Mouse (Mus musculus): ENCODE measurements at regions not wholly inside any gene's neighbourhood (a gene's known extent, or its start where the extent isn't known, plus 50 kb on each side); places are given as distances from the start of the nearest gene placed in this dataset.

DNA sequence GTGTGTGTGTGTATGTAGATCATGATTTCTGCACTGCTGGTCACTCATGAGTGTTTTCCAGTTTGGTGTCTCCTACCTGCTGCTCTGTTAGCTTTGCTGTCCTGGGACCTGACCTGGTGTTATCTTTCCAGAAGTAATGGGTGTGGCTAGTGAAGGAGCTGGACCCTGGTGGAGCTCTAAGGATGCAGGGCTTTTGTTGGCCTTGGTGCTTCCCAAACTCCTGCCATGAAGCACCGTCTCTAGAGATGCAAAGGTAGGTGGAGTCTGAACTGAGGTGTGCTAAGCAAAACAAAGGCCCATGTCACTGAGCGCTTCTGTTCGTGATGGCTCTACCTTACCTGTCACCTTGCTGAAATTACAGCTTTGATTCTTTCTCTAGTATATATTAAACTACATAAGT, 96.6 kb upstream of the Sulf2 start:
- ATAC-seq (ENCODE audit: low read depth) = no peak

GRCm38 (mm10) chr2:166251421-166251820, 96.0 kb upstream of the Sulf2 start:
- H3K9me3 ChIP-seq (ENCODE audit: control insufficient read depth, low read length) = no peaks in the 10 kb centered on the region
- H3K36me3 ChIP-seq (ENCODE audit: control insufficient read depth, insufficient read depth, low read length) = no peaks in the 10 kb centered on the region
- H3K4me2 ChIP-seq (ENCODE audit: low read depth, low read length) = no peak overlapping the region
- ATAC-seq (ENCODE audit: low read depth) (no peak), DNase-seq (ENCODE audit: low spot score) (no peak)
- H3K27ac ChIP-seq (replicated peaks; ENCODE audit: low read depth, low read length) = no peak overlapping the region
- no peak overlapping the region for H3K9ac ChIP-seq (ENCODE audit: low read depth, low read length)
- 35% methylated on average over 5 of the region's 5 CpGs for WGBS
- no peaks in the 10 kb centered on the region for H3K27me3 ChIP-seq (replicated peaks; ENCODE audit: control insufficient read depth, insufficient read depth, low read length)
- 0 out of 2 replicates have a peak, but pooled peaks cover 7% of the 10 kb centered on the region for H3K4me1 ChIP-seq (ENCODE audit: control insufficient read depth, insufficient read depth, low read length)
- H3K4me3 ChIP-seq (ENCODE audit: low read depth, low read length) = no peak overlapping the region

More for the DNA sequence above, 96.6 kb upstream of the Sulf2 start:
- H3K27me3 ChIP-seq (replicated peaks; ENCODE audit: control insufficient read depth, insufficient read depth, low read length) = no peaks in the 10 kb centered on the region
- no peak overlapping the region for H3K4me2 ChIP-seq (ENCODE audit: low read depth, low read length)
- H3K9ac ChIP-seq (ENCODE audit: low read depth, low read length) = no peak overlapping the region
- H3K4me1 ChIP-seq (ENCODE audit: control insufficient read depth, insufficient read depth, low read length) = 0 out of 2 replicates have a peak, but pooled peaks cover 8% of the 10 kb centered on the region
- 93% methylated on average over 3 of the region's 3 CpGs for WGBS
- DNase-seq (ENCODE audit: low spot score) = no peak
- H3K9me3 ChIP-seq (ENCODE audit: control insufficient read depth, low read length) = 0 out of 2 replicates have a peak, but pooled peaks cover 3% of the 10 kb centered on the region
- no peak overlapping the region for H3K4me3 ChIP-seq (ENCODE audit: low read depth, low read length)
- H3K36me3 ChIP-seq (ENCODE audit: control insufficient read depth, insufficient read depth, low read length) = no peaks in the 10 kb centered on the region
- H3K27ac ChIP-seq (replicated peaks; ENCODE audit: low read depth, low read length) = no peak overlapping the region

DNA sequence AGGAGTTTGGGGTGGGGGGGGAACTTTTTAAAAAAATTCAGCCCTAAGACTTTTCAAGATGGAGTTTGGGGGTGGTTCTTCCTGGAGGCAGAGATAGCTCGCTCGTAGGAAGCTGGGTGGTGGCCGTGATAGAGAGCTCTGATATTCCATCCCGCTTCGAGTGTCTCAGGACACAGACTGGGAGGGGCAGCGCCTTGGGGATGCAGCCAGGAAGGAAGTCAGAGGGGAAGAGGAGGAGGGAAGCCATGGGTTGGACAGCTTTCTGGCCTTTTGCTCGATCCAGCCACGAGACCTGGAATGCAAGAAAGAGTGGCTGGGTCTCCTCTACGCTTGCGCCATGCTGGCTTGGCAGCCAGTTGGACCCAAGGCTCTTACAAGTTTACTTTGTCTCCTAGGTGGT, 95.1 kb upstream of the Sulf2 start:
- ATAC-seq (ENCODE audit: low read depth) (no peak), DNase-seq (ENCODE audit: low spot score) (no peak)
- no peak overlapping the region for H3K4me2 ChIP-seq (ENCODE audit: low read depth, low read length)
- no peak overlapping the region for H3K9ac ChIP-seq (ENCODE audit: low read depth, low read length)
- no peaks in the 10 kb centered on the region for H3K36me3 ChIP-seq (ENCODE audit: control insufficient read depth, insufficient read depth, low read length)
- no peak overlapping the region for H3K27ac ChIP-seq (replicated peaks; ENCODE audit: low read depth, low read length)
- no peaks in the 10 kb centered on the region for H3K27me3 ChIP-seq (replicated peaks; ENCODE audit: control insufficient read depth, insufficient read depth, low read length)
- no peaks in the 10 kb centered on the region for H3K9me3 ChIP-seq (ENCODE audit: control insufficient read depth, low read length)
- WGBS = 88% methylated on average over 10 of the region's 10 CpGs
- 0 out of 2 replicates have a peak, but pooled peaks cover 3% of the 10 kb centered on the region for H3K4me1 ChIP-seq (ENCODE audit: control insufficient read depth, insufficient read depth, low read length)
- H3K4me3 ChIP-seq (ENCODE audit: low read depth, low read length) = no peak overlapping the region

GRCm38 (mm10) chr2:166249338-166249950, 94.0 kb upstream of the Sulf2 start:
- H3K4me3 ChIP-seq (ENCODE audit: low read depth, low read length) = no peak overlapping the region
- H3K4me2 ChIP-seq (ENCODE audit: low read depth, low read length) = no peak overlapping the region
- H3K4me1 ChIP-seq (ENCODE audit: control insufficient read depth, insufficient read depth, low read length) = 0 out of 2 replicates have a peak, but pooled peaks cover 3% of the 10 kb centered on the region
- H3K27me3 ChIP-seq (replicated peaks; ENCODE audit: control insufficient read depth, insufficient read depth, low read length) = no peaks in the 10 kb centered on the region
- peak; percentile 26; the same call in 1 of the 2 replicates for ATAC-seq (ENCODE audit: low read depth)
- WGBS = 31% methylated on average over 7 of the region's 7 CpGs
- no peak overlapping the region for H3K9ac ChIP-seq (ENCODE audit: low read depth, low read length)
- no peaks in the 10 kb centered on the region for H3K36me3 ChIP-seq (ENCODE audit: control insufficient read depth, insufficient read depth, low read length)
- no peak overlapping the region for H3K27ac ChIP-seq (replicated peaks; ENCODE audit: low read depth, low read length)
- DNase-seq (ENCODE audit: low spot score) = no peak
- H3K9me3 ChIP-seq (ENCODE audit: control insufficient read depth, low read length) = no peaks in the 10 kb centered on the region

GRCm38 (mm10) chr2:166246401-166247189, 91.1 kb upstream of the Sulf2 start:
- no peak overlapping the region for H3K4me3 ChIP-seq (ENCODE audit: low read depth, low read length)
- H3K4me2 ChIP-seq (ENCODE audit: low read depth, low read length) = no peak overlapping the region
- ATAC-seq (ENCODE audit: low read depth) = no peak
- DNase-seq (ENCODE audit: low spot score) = no peak
- H3K27ac ChIP-seq (replicated peaks; ENCODE audit: low read depth, low read length) = no peak overlapping the region
- H3K9ac ChIP-seq (ENCODE audit: low read depth, low read length) = no peak overlapping the region
- H3K36me3 ChIP-seq (ENCODE audit: control insufficient read depth, insufficient read depth, low read length) = no peaks in the 10 kb centered on the region
- no peaks in the 10 kb centered on the region for H3K27me3 ChIP-seq (replicated peaks; ENCODE audit: control insufficient read depth, insufficient read depth, low read length)
- 0 out of 2 replicates have a peak, but pooled peaks cover 3% of the 10 kb centered on the region for H3K4me1 ChIP-seq (ENCODE audit: control insufficient read depth, insufficient read depth, low read length)
- WGBS = 71% methylated on average over 17 of the region's 17 CpGs
- no peaks in the 10 kb centered on the region for H3K9me3 ChIP-seq (ENCODE audit: control insufficient read depth, low read length)

DNA sequence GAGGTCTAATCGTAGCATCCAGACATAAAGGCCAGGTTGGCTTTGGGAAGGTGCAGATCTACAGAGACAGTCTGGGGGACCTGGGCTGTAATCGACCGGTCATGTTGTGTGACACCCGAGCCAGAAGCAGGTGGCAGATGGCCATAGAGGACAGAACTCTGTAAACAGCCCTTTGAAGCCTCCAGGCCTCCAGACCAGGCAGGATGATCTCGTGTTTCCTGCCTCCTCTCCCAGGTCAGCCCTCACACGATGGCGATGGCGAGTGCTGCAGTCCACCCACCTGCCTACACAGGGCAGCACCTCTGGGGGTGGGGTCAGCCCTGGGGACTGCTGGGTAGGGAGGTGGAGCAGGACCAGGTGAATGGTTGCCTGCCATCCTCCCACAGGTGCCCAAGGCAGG, 89.8 kb upstream of the Sulf2 start:
- no peak overlapping the region for H3K27ac ChIP-seq (replicated peaks; ENCODE audit: low read depth, low read length)
- WGBS = 43% methylated on average over 8 of the region's 8 CpGs
- no peak for DNase-seq (ENCODE audit: low spot score)

DNA sequence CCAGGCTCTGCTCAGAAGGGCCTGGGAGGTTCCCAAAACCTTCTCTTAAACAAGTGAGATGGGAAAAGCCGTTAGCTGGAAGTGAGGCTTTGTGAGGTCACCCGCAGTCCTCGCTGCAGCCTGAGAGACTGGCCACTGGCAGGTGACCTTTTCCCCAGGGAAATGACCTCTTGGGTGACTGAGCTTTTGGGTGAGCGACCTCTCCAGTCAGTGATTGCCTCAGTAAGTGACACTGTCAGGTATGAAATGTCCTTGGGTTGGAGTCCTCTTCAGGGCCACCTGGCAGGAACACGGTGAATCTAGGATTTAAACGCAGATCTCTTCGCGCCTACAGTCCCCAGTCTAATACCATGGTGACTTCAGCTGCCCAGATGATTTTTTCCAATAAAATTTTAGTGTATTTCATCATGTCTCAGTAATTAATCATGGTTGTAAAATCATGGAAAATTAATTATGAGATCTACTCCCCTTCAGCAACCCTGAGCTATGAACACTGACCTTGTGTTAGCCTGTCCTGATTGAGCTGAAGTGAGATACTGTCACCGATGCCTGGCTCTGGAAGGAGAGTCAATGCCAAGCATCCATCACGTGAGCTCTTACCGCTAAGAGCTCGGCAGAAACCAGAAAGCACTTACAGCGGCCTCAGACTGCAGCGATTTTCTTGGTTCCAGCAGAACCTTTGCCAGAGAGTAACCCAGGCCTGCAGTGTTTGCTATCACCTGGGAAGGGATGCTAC, 87.5 kb upstream of the Sulf2 start:
- H3K9me3 ChIP-seq (ENCODE audit: control insufficient read depth, low read length) = 0 out of 2 replicates have a peak, but pooled peaks cover 9% of the 10 kb centered on the region
- H3K27ac ChIP-seq (replicated peaks; ENCODE audit: low read depth, low read length) = no peak overlapping the region; the same call in 1 of the 2 replicates
- no peak for ATAC-seq (ENCODE audit: low read depth)
- H3K36me3 ChIP-seq (ENCODE audit: control insufficient read depth, insufficient read depth, low read length) = no peaks in the 10 kb centered on the region
- WGBS = 73% methylated on average over 14 of the region's 14 CpGs
- H3K4me2 ChIP-seq (ENCODE audit: low read depth, low read length) = no peak overlapping the region
- DNase-seq (ENCODE audit: low spot score) = no peak
- no peaks in the 10 kb centered on the region for H3K27me3 ChIP-seq (replicated peaks; ENCODE audit: control insufficient read depth, insufficient read depth, low read length)
- H3K4me1 ChIP-seq (ENCODE audit: control insufficient read depth, insufficient read depth, low read length) = peaks cover 8% of the 10 kb centered on the region
- no peak overlapping the region for H3K4me3 ChIP-seq (ENCODE audit: low read depth, low read length)
- no peak overlapping the region for H3K9ac ChIP-seq (ENCODE audit: low read depth, low read length)

More for the DNA sequence above, 89.8 kb upstream of the Sulf2 start:
- Histone ChIP-seq H3K9me3 (ENCODE audit: control insufficient read depth, low read length) (0 out of 2 replicates have a peak, but pooled peaks cover 8% of the 10 kb centered on the region), H3K9ac (ENCODE audit: low read depth, low read length) (no peak overlapping the region), H3K4me3 (ENCODE audit: low read depth, low read length) (no peak overlapping the region), H3K4me2 (ENCODE audit: low read depth, low read length) (no peak overlapping the region), H3K4me1 (ENCODE audit: control insufficient read depth, insufficient read depth, low read length) (0 out of 2 replicates have a peak, but pooled peaks cover 3% of the 10 kb centered on the region), H3K36me3 (ENCODE audit: control insufficient read depth, insufficient read depth, low read length) (no peaks in the 10 kb centered on the region), H3K27me3 (replicated peaks; ENCODE audit: control insufficient read depth, insufficient read depth, low read length) (no peaks in the 10 kb centered on the region)
- no peak for ATAC-seq (ENCODE audit: low read depth)

- Histone ChIP-seq H3K9me3 (ENCODE audit: control insufficient read depth, low read length) (0 out of 2 replicates have a peak, but pooled peaks cover 9% of the 10 kb centered on the region), H3K4me1 (ENCODE audit: control insufficient read depth, insufficient read depth, low read length) (peaks cover 13% of the 10 kb centered on the region), H3K36me3 (ENCODE audit: control insufficient read depth, insufficient read depth, low read length) (no peaks in the 10 kb centered on the region), H3K27me3 (replicated peaks; ENCODE audit: control insufficient read depth, insufficient read depth, low read length) (no peaks in the 10 kb centered on the region), H3K27ac (replicated peaks; ENCODE audit: low read depth, low read length) (no peak overlapping the region), H3K4me2 (ENCODE audit: low read depth, low read length) (no peak overlapping the region), H3K9ac (ENCODE audit: low read depth, low read length) (no peak overlapping the region), H3K4me3 (ENCODE audit: low read depth, low read length) (no peak overlapping the region)
- ATAC-seq (ENCODE audit: low read depth) (no peak), DNase-seq (ENCODE audit: low spot score) (no peak)
- 89% methylated on average over 3 of the region's 3 CpGs for WGBS
Measured at GRCm38 (mm10) chr2:166241310-166241709, 85.8 kb upstream of the Sulf2 start.
